Mouse (Mus musculus): ENCODE results near the gene Tdgf1. TPM values are rescaled to one million over a fixed set of nuclear protein-coding genes. Genes with fewer than 3 reads are reported as not detected.

Gene Tdgf1
- total and polyA plus RNA-seq, 3 experiments: not detected

DNA sequence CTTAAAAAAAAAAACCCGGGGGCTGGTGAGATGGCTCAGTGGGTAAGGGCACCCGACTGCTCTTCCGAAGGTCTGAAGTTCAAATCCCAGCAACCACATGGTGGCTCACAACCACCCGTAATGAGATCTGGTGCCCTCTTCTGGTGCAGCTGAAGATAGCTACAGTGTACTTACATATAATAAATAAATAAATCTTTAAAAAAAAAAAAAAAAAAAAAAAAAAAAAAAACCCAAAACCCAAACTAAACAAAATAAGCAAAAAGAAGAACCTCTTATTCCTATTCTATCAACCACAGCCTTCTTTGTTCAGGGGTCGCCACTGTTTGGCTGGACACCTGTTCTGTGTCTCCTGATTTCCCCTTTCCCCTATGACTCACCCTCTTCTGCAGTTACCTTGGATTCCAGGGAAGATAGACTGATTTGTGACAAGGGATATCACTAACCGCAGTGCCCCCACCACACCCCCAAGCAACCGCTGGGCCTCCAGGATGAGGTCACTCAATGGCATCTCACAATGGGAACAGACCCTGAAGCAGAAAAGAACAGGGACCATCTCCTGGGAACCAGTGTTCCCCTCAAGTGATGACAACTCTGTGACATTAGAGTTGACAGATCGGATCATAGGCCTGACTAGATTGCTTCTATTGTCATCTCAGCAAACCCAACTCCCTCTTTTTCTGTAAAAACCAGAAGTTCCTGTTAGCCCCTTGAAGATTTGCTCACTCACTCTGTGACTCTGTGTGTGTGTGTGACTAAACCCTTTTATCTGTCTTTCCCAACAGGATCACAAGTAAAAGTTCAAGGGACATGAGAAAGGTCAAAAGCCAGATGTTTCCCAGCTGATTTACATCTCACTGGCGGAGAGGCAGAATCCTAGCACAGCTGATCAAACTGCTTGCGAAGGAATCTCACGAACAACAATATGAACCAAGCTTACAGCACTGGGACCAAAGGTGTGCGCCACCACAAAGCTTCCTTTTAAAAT lies 8.2 kb downstream of the Tdgf1 start:
- no peaks in the 10 kb centered on the region for H3K36me3 ChIP-seq (ENCODE audit: control insufficient read depth in 1 of 2, insufficient read depth in 2 of 2, low read length in 2 of 2)
- no peak overlapping the region for H3K9ac ChIP-seq (ENCODE audit: control insufficient read depth, low read depth, low read length, poor library complexity, severe bottlenecking)
- no peak overlapping the region for H3K27ac ChIP-seq (ENCODE audit: control insufficient read depth, low read depth, low read length)
- H3K4me1 ChIP-seq (ENCODE audit: control insufficient read depth in 1 of 2, insufficient read depth in 2 of 2, low read length in 2 of 2): no peaks in the 10 kb centered on the region
- no peak overlapping the region for H3K4me3 ChIP-seq (ENCODE audit: control insufficient read depth in 1 of 2, insufficient read depth in 1 of 2, low read depth in 2 of 2, low read length in 2 of 2)
- no peaks in the 10 kb centered on the region for H3K27me3 ChIP-seq (ENCODE audit: control insufficient read depth in 1 of 2, insufficient read depth in 2 of 2, low read length in 2 of 2)
- TF ChIP-seq ZC3H11A (IDR thresholded peaks at IDR 0.05; ENCODE audit: low read depth, low read length) (no peak), NRF1 (IDR thresholded peaks at IDR 0.05; ENCODE audit: insufficient read depth, low read depth, low read length, poor library complexity, severe bottlenecking) (no peak), KAT2A (conservative IDR thresholded peaks at IDR 0.05; ENCODE audit: low read depth, low read length) (no peak), ZNF384 (IDR thresholded peaks at IDR 0.05; ENCODE audit: low read depth, low read length) (no peak), HCFC1 (IDR thresholded peaks at IDR 0.05; ENCODE audit: low read depth, low read length) (no peak), RCOR1 (IDR thresholded peaks at IDR 0.05; ENCODE audit: low read depth, low read length) (no peak), MEF2A (IDR thresholded peaks at IDR 0.05; ENCODE audit: extremely low read depth, insufficient replicate concordance, low read depth, low read length, poor library complexity, severe bottlenecking) (no peak), POLR2AphosphoS2 (IDR thresholded peaks at IDR 0.05; ENCODE audit: low read length) (no peak), EP300 (IDR thresholded peaks at IDR 0.05; ENCODE audit: low read depth in 1 of 2, low read length in 2 of 2) (no peak), JUND (IDR thresholded peaks at IDR 0.05; ENCODE audit: low read depth, low read length) (no peak), ZKSCAN1 (IDR thresholded peaks at IDR 0.05; ENCODE audit: low read depth, low read length) (no peak), TBP (IDR thresholded peaks at IDR 0.05; ENCODE audit: low read depth, low read length) (no peak), USF2 (IDR thresholded peaks at IDR 0.05; ENCODE audit: borderline replicate concordance in 1 of 2, insufficient read depth in 1 of 2, low read depth in 1 of 2, low read length in 2 of 2) (no peak), MYC (IDR thresholded peaks at IDR 0.05; ENCODE audit: low read depth, low read length) (no peak), ETS1 (IDR thresholded peaks at IDR 0.05; ENCODE audit: low read depth, low read length) (no peak), MAX (IDR thresholded peaks at IDR 0.05; ENCODE audit: low read length) (no peak), GABPA (IDR thresholded peaks at IDR 0.05; ENCODE audit: low read depth, low read length) (no peak), BHLHE40 (IDR thresholded peaks at IDR 0.05; ENCODE audit: borderline replicate concordance, low read depth, low read length) (no peak)
- no peak for DNase-seq (ENCODE audit: low read depth, low spot score)
- H3K9me3 ChIP-seq (replicated peaks; ENCODE audit: insufficient read depth, low read length): no peaks in the 10 kb centered on the region
- H3K79me2 ChIP-seq (ENCODE audit: control insufficient read depth, insufficient read depth, low read length, poor library complexity): no peaks in the 10 kb centered on the region

DNA sequence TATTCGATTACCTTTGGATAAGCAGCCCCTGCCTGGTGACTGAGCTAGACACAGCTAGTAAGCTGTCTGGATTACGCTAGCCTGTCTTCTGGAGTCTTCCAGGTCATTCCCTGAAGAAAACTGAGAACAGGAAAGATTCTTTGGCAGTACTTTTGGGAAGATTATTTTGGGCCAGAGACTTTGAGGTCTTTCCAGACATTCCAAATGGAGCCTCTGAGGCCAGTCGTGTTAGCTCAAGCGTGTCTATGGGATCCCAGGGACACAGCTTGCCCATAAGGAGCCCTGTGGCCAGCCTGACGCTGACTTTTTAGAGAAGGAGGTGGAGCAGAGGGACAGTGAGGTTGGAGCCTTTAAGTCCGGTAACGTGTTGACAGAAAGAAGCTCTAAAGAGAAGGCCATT lies 10.0 kb downstream of the Tdgf1 start:
- no peaks in the 10 kb centered on the region for H3K4me1 ChIP-seq (ENCODE audit: control insufficient read depth in 1 of 2, insufficient read depth in 2 of 2, low read length in 2 of 2)
- no peak overlapping the region for H3K9ac ChIP-seq (ENCODE audit: control insufficient read depth, low read depth, low read length, poor library complexity, severe bottlenecking)
- H3K4me3 ChIP-seq (ENCODE audit: control insufficient read depth in 1 of 2, insufficient read depth in 1 of 2, low read depth in 2 of 2, low read length in 2 of 2): no peak overlapping the region
- no peaks in the 10 kb centered on the region for H3K79me2 ChIP-seq (ENCODE audit: control insufficient read depth, insufficient read depth, low read length, poor library complexity)
- H3K27ac ChIP-seq (ENCODE audit: control insufficient read depth, low read depth, low read length): no peak overlapping the region
- no peaks in the 10 kb centered on the region for H3K9me3 ChIP-seq (replicated peaks; ENCODE audit: insufficient read depth, low read length)
- no peaks in the 10 kb centered on the region for H3K36me3 ChIP-seq (ENCODE audit: control insufficient read depth in 1 of 2, insufficient read depth in 2 of 2, low read length in 2 of 2)
- no peak for DNase-seq (ENCODE audit: low read depth, low spot score)
- TF ChIP-seq RCOR1 (IDR thresholded peaks at IDR 0.05; ENCODE audit: low read depth, low read length) (no peak), MYC (IDR thresholded peaks at IDR 0.05; ENCODE audit: low read depth, low read length) (no peak), ZC3H11A (IDR thresholded peaks at IDR 0.05; ENCODE audit: low read depth, low read length) (no peak), TBP (IDR thresholded peaks at IDR 0.05; ENCODE audit: low read depth, low read length) (no peak)
- no peaks in the 10 kb centered on the region for H3K27me3 ChIP-seq (ENCODE audit: control insufficient read depth in 1 of 2, insufficient read depth in 2 of 2, low read length in 2 of 2)

Data from MEL (cell line).